Mouse (Mus musculus): ENCODE data around the gene Ribc2. TPM values are rescaled to one million over a fixed set of nuclear protein-coding genes. Genes with fewer than 3 reads are reported as not detected.

Ribc2 gene
- polyA plus RNA-seq, 1 experiment, result not detected

DNA sequence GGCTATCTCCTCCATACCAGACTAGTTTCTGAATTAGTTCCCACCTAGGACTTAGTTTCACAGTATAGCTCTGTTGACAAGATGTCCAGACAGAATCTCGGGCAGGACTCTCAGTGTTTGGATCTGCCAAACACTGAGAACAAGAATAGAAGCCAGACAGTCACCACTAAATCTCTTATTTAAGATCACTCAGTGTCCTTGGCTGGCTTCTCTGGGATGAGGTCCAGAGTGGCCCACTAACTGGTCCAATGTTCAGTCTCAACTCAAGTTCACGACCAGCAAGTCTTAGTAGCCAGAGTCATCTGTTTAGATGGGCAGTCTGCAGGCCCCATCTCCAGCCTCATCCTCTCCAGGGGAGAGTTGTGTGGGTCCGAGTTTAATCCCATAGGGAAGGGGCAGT lies 20.7 kb downstream of the Ribc2 start:
- Histone ChIP-seq H3K4me1 (ENCODE audit: control insufficient read depth, insufficient read depth, low read length) (no peaks in the 10 kb centered on the region), H3K27ac (ENCODE audit: insufficient read depth, low read depth, low read length) (no peak overlapping the region), H3K4me3 (ENCODE audit: insufficient read depth, low read length) (no peak overlapping the region)
- TF ChIP-seq CTCF (IDR thresholded peaks at IDR 0.05; ENCODE audit: low read depth, low read length) (no peak), POLR2A (IDR thresholded peaks at IDR 0.05; ENCODE audit: borderline replicate concordance, low read depth, low read length) (no peak)

DNA sequence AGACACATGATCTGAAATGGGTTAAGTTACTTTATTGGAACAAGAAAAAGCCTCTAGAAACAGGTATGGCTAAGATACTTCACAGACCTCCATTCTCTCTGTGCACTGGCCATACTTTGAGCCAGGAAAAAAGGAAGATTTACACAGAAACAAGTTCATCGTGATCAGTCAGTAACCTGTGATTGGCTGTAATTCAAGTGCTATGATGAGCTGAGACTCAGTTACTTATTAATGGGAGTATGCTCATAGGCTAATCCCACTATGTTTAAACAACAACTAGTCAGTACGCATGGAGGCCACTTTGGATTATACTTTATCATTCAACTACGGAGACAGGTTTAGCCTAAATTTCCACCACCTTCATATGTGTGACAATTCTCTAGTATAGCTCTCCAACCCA lies 22.2 kb downstream of the Ribc2 start:
- TF ChIP-seq POLR2A (IDR thresholded peaks at IDR 0.05; ENCODE audit: borderline replicate concordance, low read depth, low read length) (no peak), CTCF (IDR thresholded peaks at IDR 0.05; ENCODE audit: low read depth, low read length) (no peak)
- Histone ChIP-seq H3K27ac (ENCODE audit: insufficient read depth, low read depth, low read length) (no peak overlapping the region), H3K4me3 (ENCODE audit: insufficient read depth, low read length) (no peak overlapping the region), H3K4me1 (ENCODE audit: control insufficient read depth, insufficient read depth, low read length) (no peaks in the 10 kb centered on the region)

DNA sequence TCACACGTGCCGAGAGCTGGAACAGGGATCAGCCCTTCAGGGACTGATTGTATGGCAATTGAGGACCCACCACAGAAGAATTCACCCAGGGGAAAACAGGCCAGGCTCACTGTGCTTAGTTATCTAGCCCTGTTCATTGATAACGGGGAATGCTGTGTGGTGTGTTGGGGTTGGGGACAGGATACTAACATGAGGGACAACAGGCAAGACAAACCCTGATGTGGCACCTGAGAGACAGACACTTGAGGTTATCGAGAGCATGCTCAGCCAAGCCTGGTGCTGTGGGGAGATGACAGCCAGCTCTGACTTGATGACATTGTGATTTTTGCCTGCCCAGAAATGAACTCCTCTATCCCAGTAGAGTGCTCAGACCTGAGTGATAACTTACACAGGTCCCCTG lies 24.3 kb downstream of the Ribc2 start:
- Histone ChIP-seq H3K4me1 (ENCODE audit: control insufficient read depth, insufficient read depth, low read length) (no peaks in the 10 kb centered on the region), H3K27ac (ENCODE audit: insufficient read depth, low read depth, low read length) (no peak overlapping the region), H3K4me3 (ENCODE audit: insufficient read depth, low read length) (no peak overlapping the region)
- TF ChIP-seq POLR2A (IDR thresholded peaks at IDR 0.05; ENCODE audit: borderline replicate concordance, low read depth, low read length), result no peak
- no peak for TF ChIP-seq CTCF (IDR thresholded peaks at IDR 0.05; ENCODE audit: low read depth, low read length)

DNA sequence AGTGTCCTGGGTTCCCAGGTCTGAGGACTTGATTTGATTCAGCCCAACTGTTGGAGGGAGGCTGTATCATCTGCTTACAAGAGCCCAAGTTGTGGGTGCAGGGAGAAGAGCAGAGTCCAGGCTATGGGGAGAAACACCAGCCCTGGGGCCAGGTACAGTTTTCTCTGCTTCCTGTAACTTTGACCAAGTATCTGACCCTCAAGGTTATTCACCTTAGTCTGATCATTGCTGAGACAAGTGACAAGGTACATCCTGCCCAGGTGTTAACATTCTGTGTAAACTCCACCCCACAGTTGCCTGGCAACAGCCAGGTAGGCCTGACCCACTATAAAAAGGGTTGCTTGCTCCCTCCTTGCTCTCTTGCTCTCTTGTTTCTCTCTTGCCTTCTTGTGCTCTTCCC lies 29.5 kb downstream of the Ribc2 start:
- H3K4me1 ChIP-seq (ENCODE audit: control insufficient read depth, insufficient read depth, low read length), result no peaks in the 10 kb centered on the region
- no peak overlapping the region for H3K27ac ChIP-seq (ENCODE audit: insufficient read depth, low read depth, low read length)
- TF ChIP-seq CTCF (IDR thresholded peaks at IDR 0.05; ENCODE audit: low read depth, low read length), result no peak
- TF ChIP-seq POLR2A (IDR thresholded peaks at IDR 0.05; ENCODE audit: borderline replicate concordance, low read depth, low read length), result no peak
- no peak overlapping the region for H3K4me3 ChIP-seq (ENCODE audit: insufficient read depth, low read length)

DNA sequence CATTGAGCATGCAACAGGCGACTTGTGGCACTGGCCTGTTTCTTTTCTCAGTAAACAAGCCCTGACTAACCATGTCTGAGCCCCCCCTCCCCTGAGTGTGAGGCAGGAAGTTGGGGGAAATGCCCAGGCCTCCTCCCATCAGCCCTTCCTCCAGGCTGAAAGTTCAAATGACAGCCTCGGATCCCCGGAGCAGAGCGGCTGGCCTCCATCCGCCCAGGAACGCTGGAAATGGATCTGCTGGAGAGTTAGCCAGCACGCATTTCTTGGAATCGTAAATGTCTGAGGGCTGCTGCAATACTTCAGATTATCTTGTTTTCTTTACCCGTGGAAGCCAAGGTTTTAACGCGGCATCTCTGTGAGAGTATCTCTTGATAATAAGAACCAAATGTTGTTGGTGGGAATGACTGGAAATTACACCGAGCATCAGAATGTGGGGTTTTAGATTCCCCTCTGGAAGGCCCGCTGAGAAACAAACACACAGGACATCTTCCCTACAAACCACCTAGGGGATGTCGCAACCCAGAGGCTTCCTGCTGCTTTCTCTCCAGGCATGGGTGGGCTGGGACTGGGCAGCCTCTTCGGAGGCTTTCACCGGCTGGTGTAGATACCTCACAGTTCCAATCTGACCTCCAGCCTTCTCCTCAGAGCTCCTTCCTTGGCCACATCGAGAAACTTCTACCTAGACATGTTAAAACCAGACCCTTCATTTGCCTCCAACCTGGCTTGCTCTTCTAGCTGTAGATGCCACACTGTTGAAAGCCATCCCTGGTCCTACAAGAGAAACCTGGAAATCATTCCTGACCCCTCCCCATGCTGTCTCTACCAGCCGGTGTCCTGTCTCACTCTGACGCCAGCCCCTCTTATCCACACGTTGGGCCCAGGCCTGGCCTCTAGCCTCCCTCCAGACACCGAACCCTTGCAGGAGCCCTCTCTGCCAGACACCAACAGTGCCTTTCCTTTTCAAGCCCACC lies 31.1 kb downstream of the Ribc2 start:
- no peak overlapping the region for H3K27ac ChIP-seq (ENCODE audit: insufficient read depth, low read depth, low read length)
- no peaks in the 10 kb centered on the region for H3K4me1 ChIP-seq (ENCODE audit: control insufficient read depth, insufficient read depth, low read length)
- H3K4me3 ChIP-seq (ENCODE audit: insufficient read depth, low read length), result no peak overlapping the region
- TF ChIP-seq CTCF (IDR thresholded peaks at IDR 0.05; ENCODE audit: low read depth, low read length) (no peak), POLR2A (IDR thresholded peaks at IDR 0.05; ENCODE audit: borderline replicate concordance, low read depth, low read length) (no peak)

DNA sequence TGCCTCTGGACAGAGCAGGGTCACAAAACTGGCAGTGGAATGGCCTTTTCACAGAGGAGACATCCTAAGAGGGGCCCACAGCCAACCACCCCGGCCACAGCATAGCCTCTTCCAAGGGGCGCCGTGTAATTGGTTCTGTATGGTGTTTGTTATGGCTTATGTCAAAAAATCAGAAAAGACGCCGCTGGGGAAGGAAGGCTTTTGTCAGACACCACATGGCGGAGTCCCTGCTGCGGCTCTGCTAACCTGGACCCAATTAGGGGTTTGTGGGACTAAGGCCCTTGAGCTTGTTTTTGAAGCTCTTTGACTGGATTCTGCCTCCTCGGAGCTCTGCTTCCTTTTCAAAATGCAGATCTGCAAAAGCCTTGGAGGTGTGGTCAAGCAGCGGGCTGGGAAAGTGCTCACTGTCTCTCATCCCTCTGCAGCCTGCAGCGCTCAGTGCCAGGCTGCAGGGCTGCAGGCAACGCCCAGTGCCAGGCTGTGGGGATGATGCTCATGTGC lies 34.6 kb downstream of the Ribc2 start:
- no peaks in the 10 kb centered on the region for H3K4me1 ChIP-seq (ENCODE audit: control insufficient read depth, insufficient read depth, low read length)
- TF ChIP-seq POLR2A (IDR thresholded peaks at IDR 0.05; ENCODE audit: borderline replicate concordance, low read depth, low read length), result no peak
- TF ChIP-seq CTCF (IDR thresholded peaks at IDR 0.05; ENCODE audit: low read depth, low read length), result no peak
- no peak overlapping the region for H3K27ac ChIP-seq (ENCODE audit: insufficient read depth, low read depth, low read length)
- H3K4me3 ChIP-seq (ENCODE audit: insufficient read depth, low read length), result no peak overlapping the region

DNA sequence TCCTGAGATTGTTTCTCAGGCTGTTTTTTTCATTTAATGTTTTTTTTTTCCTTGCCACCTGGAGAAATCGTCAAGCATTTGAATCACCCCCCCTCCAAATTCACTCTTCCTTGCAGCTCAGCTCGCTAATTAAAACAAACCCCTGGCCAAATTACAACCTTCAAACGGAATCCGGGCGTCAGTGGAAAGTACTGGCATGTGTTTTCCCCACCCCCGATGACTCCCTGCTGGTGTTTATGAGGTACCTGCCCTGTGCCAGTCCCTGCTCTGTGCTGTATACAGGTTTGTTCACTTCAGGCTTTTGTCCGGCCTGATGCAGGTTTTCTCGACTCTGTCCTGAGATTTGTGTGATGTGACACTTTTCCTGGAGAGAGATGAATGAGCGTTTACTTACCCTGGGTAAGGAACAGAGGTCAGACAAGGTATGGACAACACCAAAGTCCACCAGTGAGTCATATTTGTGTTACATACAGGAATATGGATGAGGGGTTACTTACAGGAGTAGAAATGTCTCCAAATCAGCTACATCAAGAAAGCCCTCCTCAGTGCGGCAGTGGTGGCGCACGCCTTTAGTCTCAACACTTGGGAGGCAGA lies 35.3 kb downstream of the Ribc2 start:
- no peak overlapping the region for H3K4me3 ChIP-seq (ENCODE audit: insufficient read depth, low read length)
- no peak overlapping the region for H3K27ac ChIP-seq (ENCODE audit: insufficient read depth, low read depth, low read length)
- TF ChIP-seq CTCF (IDR thresholded peaks at IDR 0.05; ENCODE audit: low read depth, low read length), result no peak
- TF ChIP-seq POLR2A (IDR thresholded peaks at IDR 0.05; ENCODE audit: borderline replicate concordance, low read depth, low read length), result no peak
- H3K4me1 ChIP-seq (ENCODE audit: control insufficient read depth, insufficient read depth, low read length), result no peaks in the 10 kb centered on the region

DNA sequence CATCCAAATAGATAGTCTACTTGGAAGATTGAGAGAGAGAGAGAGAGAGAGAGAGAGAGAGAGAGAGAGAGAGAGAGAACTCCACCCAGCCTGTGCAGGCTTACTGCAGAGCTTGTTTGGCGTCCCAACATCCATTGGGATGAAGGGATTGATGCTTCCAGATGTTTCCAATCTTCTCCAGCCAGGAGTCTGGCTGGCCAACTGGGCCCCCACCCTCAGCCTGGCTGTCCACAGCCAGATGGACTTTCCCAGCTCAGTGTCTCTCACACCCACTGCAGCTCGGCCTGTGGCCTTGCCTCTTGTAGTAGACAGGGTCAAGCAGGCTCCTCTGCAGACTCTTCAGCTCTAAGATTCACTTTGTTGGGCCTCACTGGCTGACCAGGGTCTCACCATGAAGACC lies 40.2 kb downstream of the Ribc2 start:
- H3K4me3 ChIP-seq (ENCODE audit: insufficient read depth, low read length), result no peak overlapping the region
- no peaks in the 10 kb centered on the region for H3K4me1 ChIP-seq (ENCODE audit: control insufficient read depth, insufficient read depth, low read length)
- no peak for TF ChIP-seq POLR2A (IDR thresholded peaks at IDR 0.05; ENCODE audit: borderline replicate concordance, low read depth, low read length)
- H3K27ac ChIP-seq (ENCODE audit: insufficient read depth, low read depth, low read length), result no peak overlapping the region

DNA sequence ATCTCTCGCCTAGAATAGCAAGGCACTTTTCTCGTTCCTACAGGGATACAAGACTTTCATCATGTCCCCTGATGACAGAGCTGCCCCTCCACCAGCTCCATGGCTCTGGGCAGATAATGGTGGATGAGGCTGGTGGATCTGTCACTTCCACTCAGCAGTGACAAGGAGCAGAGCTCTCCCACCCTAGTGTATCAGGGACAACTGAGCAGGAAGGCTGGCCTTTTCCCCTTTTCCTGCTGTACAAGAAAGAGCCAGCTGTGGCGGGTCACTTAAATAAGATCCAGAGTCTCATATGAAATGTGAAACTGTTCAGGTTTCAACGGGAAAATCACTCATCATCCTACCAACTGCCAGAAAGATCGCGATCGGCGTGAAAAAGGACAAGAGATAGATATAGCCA lies 41.5 kb downstream of the Ribc2 start:
- no peak for TF ChIP-seq POLR2A (IDR thresholded peaks at IDR 0.05; ENCODE audit: borderline replicate concordance, low read depth, low read length)
- no peak for TF ChIP-seq CTCF (IDR thresholded peaks at IDR 0.05; ENCODE audit: low read depth, low read length)
- Histone ChIP-seq H3K27ac (ENCODE audit: insufficient read depth, low read depth, low read length) (no peak overlapping the region), H3K4me1 (ENCODE audit: control insufficient read depth, insufficient read depth, low read length) (no peaks in the 10 kb centered on the region)

DNA sequence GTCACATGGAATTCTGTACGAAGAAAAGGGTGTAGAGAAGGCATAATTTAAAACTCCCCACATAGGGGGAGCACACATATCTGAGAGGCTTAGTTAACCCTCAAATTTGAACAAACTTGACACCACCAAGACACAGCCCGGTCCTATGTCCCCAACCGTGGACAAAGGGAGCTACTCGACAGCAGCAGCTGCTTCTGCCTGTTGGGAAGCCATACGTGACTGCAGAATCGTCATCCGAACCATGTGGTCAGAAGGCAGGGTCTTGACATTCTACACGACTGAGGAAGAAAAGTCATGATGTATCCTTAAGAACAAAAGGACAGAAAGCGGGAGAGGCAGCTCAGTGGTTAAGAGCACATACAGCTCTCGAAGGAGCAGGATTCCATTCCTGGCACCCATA lies 42.2 kb downstream of the Ribc2 start:
- TF ChIP-seq POLR2A (IDR thresholded peaks at IDR 0.05; ENCODE audit: borderline replicate concordance, low read depth, low read length), result no peak
- TF ChIP-seq CTCF (IDR thresholded peaks at IDR 0.05; ENCODE audit: low read depth, low read length), result no peak
- Histone ChIP-seq H3K4me1 (ENCODE audit: control insufficient read depth, insufficient read depth, low read length) (no peaks in the 10 kb centered on the region), H3K27ac (ENCODE audit: insufficient read depth, low read depth, low read length) (no peak overlapping the region), H3K4me3 (ENCODE audit: insufficient read depth, low read length) (no peak overlapping the region)

More for the DNA sequence above, 41.5 kb downstream of the Ribc2 start:
- H3K4me3 ChIP-seq (ENCODE audit: insufficient read depth, low read length), result no peak overlapping the region

Measured in bone marrow macrophage, adult 2 months (primary cell).